Mouse (Mus musculus) MEL (cell line): ENCODE measurements at regions not wholly inside any gene's neighbourhood (a gene's known extent, or its start where the extent isn't known, plus 50 kb on each side); places are given as distances from the start of the nearest gene placed in this dataset.
"Not testable (repeated sequence)": the region's sequence is repeated elsewhere in the genome, so short reads cannot be mapped to it uniquely, and the experiment has no call there.

Experiments
- CTCF ChIP-seq, 3 experiments: IDR thresholded peaks in 2 of 3; conservative IDR thresholded peaks in 1 of 3; 2 replicates each; pipeline ENCODE4 v1.5.1; 2011 to 2012; ENCODE audit warnings: low read length in 3 of 3, low read depth in 2 of 3, mild to moderate bottlenecking in 2 of 3, improper control_type of control experiment in 1 of 3, inconsistent platforms in 1 of 3, mixed read lengths in 1 of 3, moderate library complexity in 1 of 3; ENCODE audit not compliant: control insufficient read depth in 1 of 3, insufficient read depth in 1 of 3, poor library complexity in 1 of 3, severe bottlenecking in 1 of 3
- EP300 ChIP-seq, 2 experiments: IDR thresholded peaks; 2 replicates each; pipeline ENCODE4 v1.6.1; 2011; ENCODE audit warnings: improper control_type of control experiment in 2 of 2, low read length in 2 of 2, low read depth in 1 of 2, mild to moderate bottlenecking in 1 of 2
- POLR2AphosphoS2 ChIP-seq: IDR thresholded peaks from 2 replicates; pipeline ENCODE4 v1.6.1; 2011; ENCODE audit warnings: low read length, improper control_type of control experiment
- SMC3 ChIP-seq: IDR thresholded peaks from 2 replicates; pipeline ENCODE4 v1.6.1; 2011; ENCODE audit warnings: low read depth, low read length, improper control_type of control experiment
- TAL1 ChIP-seq: IDR thresholded peaks from 2 replicates; pipeline ENCODE4 v1.6.1; 2012; ENCODE audit warnings: mild to moderate bottlenecking, inconsistent platforms, low read length, moderate library complexity, mixed read lengths

GRCm38 (mm10) chr10:120667678-120668031 is 191.4 kb upstream of the Hmga2 start:
- not testable (repeated sequence) for TF ChIP-seq SMC3; POLR2AphosphoS2; CTCF (IDR thresholded peaks at IDR 0.05 in 2 of 3, conservative IDR thresholded peaks at IDR 0.05 in 1 of 3; ENCODE audit: control insufficient read depth in 1 of 3, insufficient read depth in 1 of 3, low read depth in 2 of 3, low read length in 3 of 3, poor library complexity in 1 of 3, severe bottlenecking in 1 of 3); TAL1; EP300 (IDR thresholded peaks at IDR 0.05; ENCODE audit: low read depth in 1 of 2, low read length in 2 of 2)
